Mouse (Mus musculus): ENCODE measurements around the gene Dnajb2.

DNA sequence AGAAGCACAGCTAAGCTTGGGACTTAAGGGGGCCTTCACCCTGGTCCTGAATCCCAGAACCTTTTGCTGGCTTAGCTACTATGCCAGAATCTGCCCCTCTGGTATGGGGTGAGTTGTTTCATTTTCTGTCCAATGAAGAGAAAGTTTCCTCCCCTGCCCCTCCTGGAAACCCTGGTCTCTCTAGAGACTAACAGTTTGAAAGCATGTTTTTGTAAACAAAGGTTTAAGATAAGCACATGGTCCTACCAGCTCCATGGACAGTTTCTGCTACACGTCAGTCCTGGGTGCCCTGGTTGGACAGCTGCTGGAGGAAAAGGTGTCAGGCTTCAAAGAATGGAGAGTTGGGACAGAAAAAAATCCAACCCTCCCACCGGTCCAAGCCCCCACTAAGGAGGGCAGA is 45.6 kb upstream of the Dnajb2 start:
- TF ChIP-seq MYOG (IDR thresholded peaks at IDR 0.05; ENCODE audit: control insufficient read depth, extremely low read depth, insufficient read length) (no peak), CTCF (IDR thresholded peaks at IDR 0.05; ENCODE audit: control insufficient read depth, insufficient read depth, insufficient read length) (no peak), FOSL1 (IDR thresholded peaks at IDR 0.05; ENCODE audit: insufficient read depth, low read length, poor library complexity, severe bottlenecking) (no peak), MAX (IDR thresholded peaks at IDR 0.05) (no peak), CEBPB (IDR thresholded peaks at IDR 0.05; ENCODE audit: low read depth) (no peak), USF1 (IDR thresholded peaks at IDR 0.05; ENCODE audit: low read depth) (no peak)
